Mouse (Mus musculus): ENCODE measurements at regions not wholly inside any gene's neighbourhood (a gene's known extent, or its start where the extent isn't known, plus 50 kb on each side); places are given as distances from the start of the nearest gene placed in this dataset.

- Histone ChIP-seq H3K36me3 (ENCODE audit: control insufficient read depth, insufficient read depth, low read length) (no peaks in the 10 kb centered on the region), H3K4me1 (ENCODE audit: control insufficient read depth, insufficient read depth, low read length) (no peaks in the 10 kb centered on the region), H3K27ac (replicated peaks; ENCODE audit: insufficient read depth, low read depth, low read length) (no peak overlapping the region), H3K79me2 (ENCODE audit: control insufficient read depth, insufficient read depth, low read length) (no peaks in the 10 kb centered on the region), H3K27me3 (ENCODE audit: control insufficient read depth, insufficient read depth, low read length) (no peaks in the 10 kb centered on the region), H3K4me3 (ENCODE audit: insufficient read depth, low read depth, low read length) (no peak overlapping the region), H3K9ac (ENCODE audit: low read depth, low read length) (no peak overlapping the region)
- DNase-seq (ENCODE audit: extremely low read depth, low read depth, low spot score) = no peak
- WGBS = 74% methylated on average over 2 of the region's 2 CpGs
- TF ChIP-seq POLR2A (IDR thresholded peaks at IDR 0.05; ENCODE audit: extremely low read depth, insufficient read depth, low read length) = no peak
- no peak for TF ChIP-seq CTCF (IDR thresholded peaks at IDR 0.05; ENCODE audit: low read depth, low read length)
Observed at GRCm38 (mm10) chr6:93398551-93398950, 455.3 kb upstream of the Adamts9 start.

GRCm38 (mm10) chr6:93397074-93397473 is 453.8 kb upstream of the Adamts9 start:
- no peak for DNase-seq (ENCODE audit: extremely low read depth, low read depth, low spot score)
- Histone ChIP-seq H3K9ac (ENCODE audit: low read depth, low read length) (no peak overlapping the region), H3K27me3 (ENCODE audit: control insufficient read depth, insufficient read depth, low read length) (no peaks in the 10 kb centered on the region), H3K4me1 (ENCODE audit: control insufficient read depth, insufficient read depth, low read length) (no peaks in the 10 kb centered on the region), H3K36me3 (ENCODE audit: control insufficient read depth, insufficient read depth, low read length) (no peaks in the 10 kb centered on the region), H3K4me3 (ENCODE audit: insufficient read depth, low read depth, low read length) (no peak overlapping the region), H3K27ac (replicated peaks; ENCODE audit: insufficient read depth, low read depth, low read length) (no peak overlapping the region), H3K79me2 (ENCODE audit: control insufficient read depth, insufficient read depth, low read length) (no peaks in the 10 kb centered on the region)
- WGBS = 36% methylated on average over 5 of the region's 5 CpGs
- TF ChIP-seq CTCF (IDR thresholded peaks at IDR 0.05; ENCODE audit: low read depth, low read length) (no peak), POLR2A (IDR thresholded peaks at IDR 0.05; ENCODE audit: extremely low read depth, insufficient read depth, low read length) (no peak)

- WGBS = 75% methylated on average over 7 of the region's 7 CpGs
- TF ChIP-seq CTCF (IDR thresholded peaks at IDR 0.05; ENCODE audit: low read depth, low read length) (no peak), POLR2A (IDR thresholded peaks at IDR 0.05; ENCODE audit: extremely low read depth, insufficient read depth, low read length) (no peak)
- Histone ChIP-seq H3K9ac (ENCODE audit: low read depth, low read length) (no peak overlapping the region), H3K79me2 (ENCODE audit: control insufficient read depth, insufficient read depth, low read length) (no peaks in the 10 kb centered on the region), H3K4me1 (ENCODE audit: control insufficient read depth, insufficient read depth, low read length) (no peaks in the 10 kb centered on the region), H3K27me3 (ENCODE audit: control insufficient read depth, insufficient read depth, low read length) (no peaks in the 10 kb centered on the region), H3K36me3 (ENCODE audit: control insufficient read depth, insufficient read depth, low read length) (no peaks in the 10 kb centered on the region), H3K27ac (replicated peaks; ENCODE audit: insufficient read depth, low read depth, low read length) (no peak overlapping the region), H3K4me3 (ENCODE audit: insufficient read depth, low read depth, low read length) (no peak overlapping the region)
- DNase-seq (ENCODE audit: extremely low read depth, low read depth, low spot score) = peak; percentile 49
Observed at GRCm38 (mm10) chr6:93395952-93396351, 452.7 kb upstream of the Adamts9 start.

- 77% methylated on average over 6 of the region's 6 CpGs for WGBS
Observed at GRCm38 (mm10) chr6:93395296-93395695, 452.0 kb upstream of the Adamts9 start.

GRCm38 (mm10) chr6:93393551-93393950 is 450.3 kb upstream of the Adamts9 start:
- Histone ChIP-seq H3K79me2 (ENCODE audit: control insufficient read depth, insufficient read depth, low read length) (no peaks in the 10 kb centered on the region), H3K27ac (replicated peaks; ENCODE audit: insufficient read depth, low read depth, low read length) (no peak overlapping the region), H3K27me3 (ENCODE audit: control insufficient read depth, insufficient read depth, low read length) (no peaks in the 10 kb centered on the region), H3K9ac (ENCODE audit: low read depth, low read length) (no peak overlapping the region), H3K4me1 (ENCODE audit: control insufficient read depth, insufficient read depth, low read length) (no peaks in the 10 kb centered on the region), H3K4me3 (ENCODE audit: insufficient read depth, low read depth, low read length) (no peak overlapping the region), H3K36me3 (ENCODE audit: control insufficient read depth, insufficient read depth, low read length) (no peaks in the 10 kb centered on the region)
- no peak for DNase-seq (ENCODE audit: extremely low read depth, low read depth, low spot score)
- 81% methylated on average over 5 of the region's 5 CpGs for WGBS
- TF ChIP-seq CTCF (IDR thresholded peaks at IDR 0.05; ENCODE audit: low read depth, low read length) (no peak), POLR2A (IDR thresholded peaks at IDR 0.05; ENCODE audit: extremely low read depth, insufficient read depth, low read length) (no peak)

More at GRCm38 (mm10) chr6:93395296-93395695, 452.0 kb upstream of the Adamts9 start:
- H3K9ac ChIP-seq (ENCODE audit: low read depth, low read length) = no peak overlapping the region
- H3K79me2 ChIP-seq (ENCODE audit: control insufficient read depth, insufficient read depth, low read length) = no peaks in the 10 kb centered on the region
- no peaks in the 10 kb centered on the region for H3K27me3 ChIP-seq (ENCODE audit: control insufficient read depth, insufficient read depth, low read length)
- no peaks in the 10 kb centered on the region for H3K36me3 ChIP-seq (ENCODE audit: control insufficient read depth, insufficient read depth, low read length)
- H3K27ac ChIP-seq (replicated peaks; ENCODE audit: insufficient read depth, low read depth, low read length) = no peak overlapping the region
- no peak overlapping the region for H3K4me3 ChIP-seq (ENCODE audit: insufficient read depth, low read depth, low read length)
- DNase-seq (ENCODE audit: extremely low read depth, low read depth, low spot score) = no peak
- TF ChIP-seq POLR2A (IDR thresholded peaks at IDR 0.05; ENCODE audit: extremely low read depth, insufficient read depth, low read length) (no peak), CTCF (IDR thresholded peaks at IDR 0.05; ENCODE audit: low read depth, low read length) (no peak)
- no peaks in the 10 kb centered on the region for H3K4me1 ChIP-seq (ENCODE audit: control insufficient read depth, insufficient read depth, low read length)

GRCm38 (mm10) chr6:93392402-93392801 is 449.1 kb upstream of the Adamts9 start:
- Histone ChIP-seq H3K27ac (replicated peaks; ENCODE audit: insufficient read depth, low read depth, low read length) (no peak overlapping the region), H3K27me3 (ENCODE audit: control insufficient read depth, insufficient read depth, low read length) (no peaks in the 10 kb centered on the region), H3K79me2 (ENCODE audit: control insufficient read depth, insufficient read depth, low read length) (no peaks in the 10 kb centered on the region), H3K4me1 (ENCODE audit: control insufficient read depth, insufficient read depth, low read length) (no peaks in the 10 kb centered on the region), H3K36me3 (ENCODE audit: control insufficient read depth, insufficient read depth, low read length) (no peaks in the 10 kb centered on the region), H3K4me3 (ENCODE audit: insufficient read depth, low read depth, low read length) (no peak overlapping the region), H3K9ac (ENCODE audit: low read depth, low read length) (no peak overlapping the region)
- DNase-seq (ENCODE audit: extremely low read depth, low read depth, low spot score) = no peak
- WGBS = 81% methylated on average over 6 of the region's 6 CpGs
- TF ChIP-seq CTCF (IDR thresholded peaks at IDR 0.05; ENCODE audit: low read depth, low read length) = no peak
- no peak for TF ChIP-seq POLR2A (IDR thresholded peaks at IDR 0.05; ENCODE audit: extremely low read depth, insufficient read depth, low read length)

Data from liver, adult 2 months (tissue).